Mouse (Mus musculus): ENCODE data around the gene Dab2ip. TPM values are rescaled to one million over a fixed set of nuclear protein-coding genes. Genes with fewer than 3 reads are reported as not detected.

The Dab2ip gene
- total and polyA plus RNA-seq, 3 experiments = 4.0 to 9.9 TPM; not detected in 1

GRCm38 (mm10) chr2:35669217-35669616 is 111.2 kb downstream of the Dab2ip start:
- no peak overlapping the region for H3K9ac ChIP-seq (ENCODE audit: control insufficient read depth, low read depth, low read length, poor library complexity, severe bottlenecking)
- no peak for TF ChIP-seq USF1 (IDR thresholded peaks at IDR 0.05; ENCODE audit: low read depth, low read length)
- TF ChIP-seq ZKSCAN1 (IDR thresholded peaks at IDR 0.05; ENCODE audit: low read depth, low read length) = no peak
- no peak for TF ChIP-seq ZMIZ1 (IDR thresholded peaks at IDR 0.05; ENCODE audit: low read depth, low read length)

GRCm38 (mm10) chr2:35669748-35670147 is 111.7 kb downstream of the Dab2ip start:
- Histone ChIP-seq H3K27ac (ENCODE audit: control insufficient read depth, low read depth, low read length) (no peak overlapping the region), H3K9ac (ENCODE audit: control insufficient read depth, low read depth, low read length, poor library complexity, severe bottlenecking) (no peak overlapping the region), H3K27me3 (ENCODE audit: control insufficient read depth in 1 of 2, insufficient read depth in 2 of 2, low read length in 2 of 2) (peaks cover 12 to 13% of the 10 kb centered on the region in 2 experiments), H3K4me3 (ENCODE audit: control insufficient read depth in 1 of 2, insufficient read depth in 1 of 2, low read depth in 2 of 2, low read length in 2 of 2) (no peak overlapping the region), H3K36me3 (ENCODE audit: control insufficient read depth in 1 of 2, insufficient read depth in 2 of 2, low read length in 2 of 2) (no peaks in the 10 kb centered on the region), H3K9me3 (replicated peaks; ENCODE audit: insufficient read depth, low read length) (no peaks in the 10 kb centered on the region), H3K4me1 (ENCODE audit: control insufficient read depth in 1 of 2, insufficient read depth in 2 of 2, low read length in 2 of 2) (no peaks in the 10 kb centered on the region), H3K79me2 (ENCODE audit: control insufficient read depth, insufficient read depth, low read length, poor library complexity) (no peaks in the 10 kb centered on the region)
- no peak for TF ChIP-seq MYB (IDR thresholded peaks at IDR 0.05; ENCODE audit: low read depth, low read length)
- TF ChIP-seq HCFC1 (IDR thresholded peaks at IDR 0.05; ENCODE audit: low read depth, low read length) = no peak
- no peak for TF ChIP-seq UBTF (IDR thresholded peaks at IDR 0.05; ENCODE audit: borderline replicate concordance, insufficient read depth, low read depth, low read length)
- TF ChIP-seq POLR2A (IDR thresholded peaks at IDR 0.05; ENCODE audit: control insufficient read depth in 1 of 2, insufficient read depth in 1 of 2, low read depth in 1 of 2, low read length in 2 of 2, poor library complexity in 1 of 2) = no peak
- TF ChIP-seq MEF2A (IDR thresholded peaks at IDR 0.05; ENCODE audit: extremely low read depth, insufficient replicate concordance, low read depth, low read length, poor library complexity, severe bottlenecking) = no peak
- TF ChIP-seq CTCF (IDR thresholded peaks at IDR 0.05 in 2 of 3, conservative IDR thresholded peaks at IDR 0.05 in 1 of 3; ENCODE audit: control insufficient read depth in 1 of 3, insufficient read depth in 1 of 3, low read depth in 2 of 3, low read length in 3 of 3, poor library complexity in 1 of 3, severe bottlenecking in 1 of 3) = no peak
- TF ChIP-seq MYC (IDR thresholded peaks at IDR 0.05; ENCODE audit: low read depth, low read length) = no peak
- TF ChIP-seq RCOR1 (IDR thresholded peaks at IDR 0.05; ENCODE audit: low read depth, low read length) = no peak
- no peak for TF ChIP-seq NRF1 (IDR thresholded peaks at IDR 0.05; ENCODE audit: insufficient read depth, low read depth, low read length, poor library complexity, severe bottlenecking)
- no peak for TF ChIP-seq MAX (IDR thresholded peaks at IDR 0.05; ENCODE audit: low read length)
- no peak for TF ChIP-seq RAD21 (IDR thresholded peaks at IDR 0.05; ENCODE audit: low read depth, low read length)
- no peak for TF ChIP-seq CHD1 (IDR thresholded peaks at IDR 0.05; ENCODE audit: low read depth, low read length)
- no peak for TF ChIP-seq POLR2AphosphoS2 (IDR thresholded peaks at IDR 0.05; ENCODE audit: low read length)
- TF ChIP-seq TAL1 (IDR thresholded peaks at IDR 0.05; ENCODE audit: low read length) = no peak
- TF ChIP-seq CHD2 (IDR thresholded peaks at IDR 0.05; ENCODE audit: low read length) = no peak
- no peak for TF ChIP-seq KAT2A (conservative IDR thresholded peaks at IDR 0.05; ENCODE audit: low read depth, low read length)
- DNase-seq (ENCODE audit: low read depth, low spot score) = no peak

More at GRCm38 (mm10) chr2:35669217-35669616, 111.2 kb downstream of the Dab2ip start:
- peaks cover 12 to 13% of the 10 kb centered on the region in 2 experiments for H3K27me3 ChIP-seq (ENCODE audit: control insufficient read depth in 1 of 2, insufficient read depth in 2 of 2, low read length in 2 of 2)
- H3K27ac ChIP-seq (ENCODE audit: control insufficient read depth, low read depth, low read length) = no peak overlapping the region
- no peaks in the 10 kb centered on the region for H3K9me3 ChIP-seq (replicated peaks; ENCODE audit: insufficient read depth, low read length)
- H3K4me3 ChIP-seq (ENCODE audit: control insufficient read depth in 1 of 2, insufficient read depth in 1 of 2, low read depth in 2 of 2, low read length in 2 of 2) = no peak overlapping the region
- no peaks in the 10 kb centered on the region for H3K79me2 ChIP-seq (ENCODE audit: control insufficient read depth, insufficient read depth, low read length, poor library complexity)
- DNase-seq (ENCODE audit: low read depth, low spot score) = no peak
- no peaks in the 10 kb centered on the region for H3K4me1 ChIP-seq (ENCODE audit: control insufficient read depth in 1 of 2, insufficient read depth in 2 of 2, low read length in 2 of 2)
- no peaks in the 10 kb centered on the region for H3K36me3 ChIP-seq (ENCODE audit: control insufficient read depth in 1 of 2, insufficient read depth in 2 of 2, low read length in 2 of 2)
